Mouse (Mus musculus) kidney, postnatal 36 days (tissue): ENCODE measurements around the gene Spout1.

ENCODE experiments used
- DNase-seq, 2 experiments: peaks; one replicate each; pipeline ENCODE4 v3.0.0; 2021 to 2022; ENCODE audit warnings: mixed read lengths in 2 of 2

The Spout1 gene

DNA sequence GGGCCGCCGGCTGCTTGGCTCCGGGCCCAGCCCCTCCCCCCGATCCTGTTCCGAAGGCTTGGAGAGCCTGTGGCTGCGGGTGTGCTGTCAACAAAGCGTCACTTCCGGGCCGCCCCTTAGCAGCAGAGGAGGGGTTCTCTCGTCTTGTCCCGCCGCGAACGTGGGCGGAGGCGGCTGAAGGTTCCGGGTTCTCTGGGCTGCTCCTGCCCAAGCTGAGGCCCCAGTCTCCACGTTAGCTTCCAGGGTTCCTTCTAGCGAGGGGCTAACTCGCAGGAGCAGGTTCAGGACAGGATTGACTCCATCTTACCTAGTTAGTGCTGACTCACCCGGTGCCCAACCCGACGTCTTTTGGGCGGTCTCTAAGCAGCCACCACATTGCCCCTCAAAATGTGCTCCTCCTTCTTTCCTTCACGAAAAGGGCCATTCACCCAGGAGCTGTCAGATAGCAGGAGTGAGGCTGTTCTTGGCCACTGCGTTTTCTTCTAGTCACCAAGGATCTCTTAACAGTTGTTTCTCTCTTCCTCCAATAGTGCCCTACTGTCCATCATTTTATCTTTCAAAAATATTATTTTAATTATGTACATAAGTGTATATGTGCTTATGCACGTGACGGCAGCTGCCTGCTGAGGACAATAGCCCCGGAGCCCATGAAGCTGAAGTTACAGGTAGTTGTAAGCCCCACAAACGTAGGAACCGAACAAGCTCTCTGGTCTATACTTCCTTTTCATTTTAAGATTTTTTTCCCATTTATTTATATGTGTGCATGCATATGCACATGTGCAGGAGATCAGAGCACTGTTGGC lies 53.6 kb downstream of the Spout1 start, which contains the start of gene Zer1:
Gene Zer1, minus strand, starts transcription at position 114 of the 803 bp plus-strand sequence.
- peak; percentile 98 to 100 for DNase-seq

DNA sequence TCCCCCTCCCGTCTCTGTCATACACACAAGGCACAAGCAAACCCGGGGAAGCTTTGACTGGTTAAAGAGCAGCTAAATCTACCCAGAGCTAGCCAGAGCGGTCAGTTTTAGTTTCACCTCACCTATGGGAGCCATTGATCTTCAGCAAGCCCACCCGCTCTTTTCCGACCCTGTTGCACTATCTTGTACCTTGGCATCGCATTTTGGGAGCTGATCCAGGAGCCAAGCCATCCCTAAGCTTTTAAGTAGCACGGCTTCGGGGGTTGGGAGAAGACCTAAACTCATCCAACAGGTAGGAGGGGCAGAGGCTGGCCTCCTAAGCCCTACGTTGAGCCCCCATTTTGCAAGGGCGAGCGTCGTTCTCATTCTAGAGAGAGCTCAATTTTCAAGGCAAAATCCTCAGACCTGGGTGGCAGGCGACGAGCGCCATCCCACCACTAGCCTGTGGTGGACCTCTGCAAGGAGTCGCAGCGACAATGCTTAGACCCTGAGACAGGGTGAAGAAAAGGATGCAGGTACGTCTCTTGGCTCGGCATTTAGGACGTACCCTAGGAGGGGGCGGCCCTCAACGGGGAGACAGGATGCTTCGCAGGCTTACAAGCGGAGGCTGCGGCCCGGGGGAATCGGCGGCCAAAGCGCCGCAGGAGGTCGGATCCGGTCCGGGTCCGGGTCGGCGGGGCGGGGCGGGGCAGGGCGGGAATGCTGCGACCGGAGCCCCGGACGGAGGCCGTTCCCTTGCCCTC lies 54.4 kb downstream of the Spout1 start:
- no peak for DNase-seq
